Mouse (Mus musculus) frontal cortex, postnatal 36 days (tissue): ENCODE data around the gene Slfn14.
A peak's percentile ranks its signal among the peaks of the same experiment; 100 is the strongest.
"Not testable (repeated sequence)": the region's sequence is repeated elsewhere in the genome, so short reads cannot be mapped to it uniquely, and the experiment has no call there.

Experiments used
- DNase-seq, 2 experiments: peaks; one replicate each; pipeline ENCODE4 v3.0.0; 2022; ENCODE audit warnings: low spot score in 2 of 2

The Slfn14 gene

GRCm38 (mm10) chr11:83285627-83286026 is 899 bp downstream of the Slfn14 start:
- no peak for DNase-seq

GRCm38 (mm10) chr11:83282084-83282483 is 4.4 kb downstream of the Slfn14 start:
- no peak for DNase-seq

GRCm38 (mm10) chr11:83279691-83280090 is 6.8 kb downstream of the Slfn14 start:
- no peak for DNase-seq

- no peak for DNase-seq
These were observed 7.5 kb downstream of the Slfn14 start for GRCm38 (mm10) chr11:83279024-83279423.

GRCm38 (mm10) chr11:83276251-83276650 is 10.3 kb downstream of the Slfn14 start:
- no peak for DNase-seq

- DNase-seq, result no peak
These were observed 14.3 kb downstream of the Slfn14 start for GRCm38 (mm10) chr11:83271951-83272843.

GRCm38 (mm10) chr11:83271151-83271950 is 15.2 kb downstream of the Slfn14 start:
- DNase-seq, result peak; percentile 78 to 84

- no peak for DNase-seq
These were observed 15.7 kb downstream of the Slfn14 start for GRCm38 (mm10) chr11:83270842-83271150.

- DNase-seq, result no peak
These were observed 23.4 kb downstream of the Slfn14 start for GRCm38 (mm10) chr11:83263146-83263545.

- no peak for DNase-seq
These were observed 23.9 kb downstream of the Slfn14 start for GRCm38 (mm10) chr11:83262673-83263072.

- DNase-seq, result not testable (repeated sequence)
These were observed 29.3 kb downstream of the Slfn14 start for GRCm38 (mm10) chr11:83257211-83257610.

- no peak for DNase-seq
These were observed 46.7 kb downstream of the Slfn14 start for GRCm38 (mm10) chr11:83239811-83240210.

GRCm38 (mm10) chr11:83238389-83238788 is 48.1 kb downstream of the Slfn14 start:
- DNase-seq, result no peak

GRCm38 (mm10) chr11:83237390-83237789 is 49.1 kb downstream of the Slfn14 start:
- DNase-seq, result not testable (repeated sequence)

- not testable (repeated sequence) for DNase-seq
These were observed 52.9 kb downstream of the Slfn14 start for GRCm38 (mm10) chr11:83233621-83234020.

GRCm38 (mm10) chr11:83230966-83231365 is 55.6 kb downstream of the Slfn14 start:
- no peak for DNase-seq

GRCm38 (mm10) chr11:83227926-83228723 is 58.4 kb downstream of the Slfn14 start:
- no peak for DNase-seq

GRCm38 (mm10) chr11:83225371-83225960 is 61.1 kb downstream of the Slfn14 start:
- no peak for DNase-seq
